Mouse (Mus musculus) bone marrow macrophage, adult 2 months (primary cell): ENCODE measurements around the gene Pde1c. TPM values are rescaled to one million over a fixed set of nuclear protein-coding genes. Genes with fewer than 3 reads are reported as not detected.
"Not testable (repeated sequence)": the region's sequence is repeated elsewhere in the genome, so short reads cannot be mapped to it uniquely, and the experiment has no call there.

ENCODE experiments used
- H3K27ac ChIP-seq: 2 replicates; pipeline ENCODE4 v1.5.1; 2012; ENCODE audit warnings: low read depth, low read length; ENCODE audit not compliant: insufficient read depth
- H3K4me1 ChIP-seq: 2 replicates; pipeline ENCODE4 v1.6.1; 2012; ENCODE audit warnings: low read length; ENCODE audit not compliant: control insufficient read depth, insufficient read depth
- H3K4me3 ChIP-seq: 2 replicates; pipeline ENCODE4 v1.5.1; 2012; ENCODE audit warnings: mild to moderate bottlenecking, low read length, moderate library complexity; ENCODE audit not compliant: insufficient read depth
- CTCF ChIP-seq: IDR thresholded peaks from 2 replicates; pipeline ENCODE4 v1.5.1; 2012; ENCODE audit warnings: low read depth, mild to moderate bottlenecking, low read length, moderate library complexity
- POLR2A ChIP-seq: IDR thresholded peaks from 2 replicates; pipeline ENCODE4 v1.6.1; 2012; ENCODE audit warnings: mild to moderate bottlenecking, low read depth, low read length, borderline replicate concordance
- polyA plus RNA-seq: library from polyadenylated mRNA; stranded (reverse); fragments of >200 nt; gene quantifications from 2 replicates; pipeline ENCODE4 v1.2.4, GENCODE M21; 2012; ENCODE audit not compliant: missing spikeins, insufficient read depth, insufficient read length

Pde1c gene
- polyA plus RNA-seq = 0.23 TPM in 1 of 2 replicates, not detected in the other

- no peak within 1 kb of the TSS for H3K27ac ChIP-seq
- peak within 1 kb of the TSS; percentile 60 for H3K4me3 ChIP-seq
- H3K4me1 ChIP-seq = no peaks in the 10 kb centered on the region
- TF ChIP-seq CTCF (no peak), POLR2A (no peak)
Measured at GRCm38 (mm10) chr6:56568470-56569372, at the start of gene Pde1c. Gene Pde1c (minus strand): TSS chr6:56569103.

- H3K27ac ChIP-seq = no peak overlapping the region
- TF ChIP-seq CTCF (no peak), POLR2A (no peak)
- H3K4me3 ChIP-seq = no peak overlapping the region
- peaks cover 2% of the 10 kb centered on the region; the same call in 1 of the 2 replicates for H3K4me1 ChIP-seq
Measured at GRCm38 (mm10) chr6:56616982-56617613, 48.2 kb upstream of the Pde1c start.

DNA sequence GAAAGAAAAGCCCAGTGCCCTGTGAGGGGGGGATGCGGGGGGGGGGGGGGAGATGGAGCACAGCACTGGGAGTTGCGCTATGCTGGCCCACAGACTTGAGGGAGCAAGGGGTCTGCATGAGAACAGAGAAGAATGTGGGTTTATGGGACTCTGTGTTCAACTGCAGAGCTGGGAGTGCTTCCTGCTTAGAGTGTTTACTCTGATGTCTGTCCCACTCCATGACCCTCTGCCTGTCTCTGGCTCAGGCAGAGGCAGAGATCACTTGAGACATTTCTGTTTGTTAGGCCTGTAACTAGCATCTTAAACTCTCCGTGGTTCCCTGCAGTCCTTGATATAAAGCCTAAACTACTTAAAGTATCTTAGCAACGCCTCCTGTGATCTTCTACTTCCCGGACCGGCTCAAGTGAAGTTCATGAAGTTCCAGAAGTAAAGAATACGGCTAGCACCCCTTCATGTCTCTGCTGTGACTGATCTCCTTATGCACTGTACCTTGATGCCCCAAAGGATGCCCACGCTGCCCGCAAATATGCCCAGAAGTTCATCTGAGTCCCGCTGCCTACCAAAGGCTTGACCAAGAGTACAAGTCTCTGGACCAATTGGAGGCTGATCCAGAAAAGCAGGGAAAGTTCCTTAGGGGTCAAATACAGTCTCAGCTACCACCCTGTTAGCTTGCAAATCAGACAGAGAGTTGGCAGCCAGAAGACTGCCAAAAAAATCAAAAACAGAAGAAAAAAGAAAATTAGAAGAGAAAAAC lies 47.5 kb upstream of the Pde1c start:
- TF ChIP-seq CTCF (no peak), POLR2A (no peak)
- H3K4me1 ChIP-seq = peaks cover 2% of the 10 kb centered on the region; the same call in 1 of the 2 replicates
- H3K27ac ChIP-seq = no peak overlapping the region
- no peak overlapping the region for H3K4me3 ChIP-seq

DNA sequence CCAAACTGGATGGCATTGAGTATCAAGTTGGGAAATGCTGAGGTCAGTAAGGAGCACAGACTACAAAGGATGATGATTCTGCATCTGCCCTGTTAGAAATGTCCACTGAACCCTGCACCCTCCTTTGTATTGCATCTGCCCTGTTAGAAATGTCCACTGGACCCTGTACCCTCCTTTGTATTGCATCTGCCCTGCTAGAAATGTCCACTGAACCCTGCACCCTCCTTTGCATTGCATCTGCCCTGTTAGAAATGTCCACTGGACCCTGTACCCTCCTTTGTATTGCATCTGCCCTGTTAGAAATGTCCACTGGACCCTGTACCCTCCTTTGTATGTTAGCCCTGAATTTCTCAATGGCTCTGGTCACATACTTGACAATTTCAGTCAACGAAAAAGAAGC lies 40.6 kb upstream of the Pde1c start:
- H3K27ac ChIP-seq, H3K4me3 ChIP-seq, H3K4me1 ChIP-seq: not testable (repeated sequence)

DNA sequence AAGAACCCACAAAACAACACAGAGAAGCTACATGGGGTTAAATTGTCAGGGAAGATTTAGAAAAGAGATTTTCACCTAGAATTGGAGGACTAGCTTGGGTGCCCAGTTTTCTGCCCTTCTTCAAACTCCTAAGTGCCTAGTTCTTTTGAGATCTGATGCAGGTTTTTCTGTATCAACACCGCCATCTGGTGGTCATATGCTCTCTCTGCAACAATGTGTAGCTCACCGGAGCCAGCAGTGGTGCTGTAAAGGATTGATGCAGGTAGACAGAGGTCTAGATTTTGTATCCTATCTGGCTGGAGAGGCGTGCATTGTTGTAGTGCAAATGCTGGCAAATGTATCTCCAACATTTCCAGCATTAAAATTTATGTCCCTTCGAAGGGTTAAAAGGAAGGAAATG lies 39.4 kb upstream of the Pde1c start:
- H3K27ac ChIP-seq = no peak overlapping the region
- no peaks in the 10 kb centered on the region for H3K4me1 ChIP-seq
- no peak overlapping the region for H3K4me3 ChIP-seq
- TF ChIP-seq POLR2A (no peak), CTCF (no peak; the same call in 1 of the 2 replicates)

DNA sequence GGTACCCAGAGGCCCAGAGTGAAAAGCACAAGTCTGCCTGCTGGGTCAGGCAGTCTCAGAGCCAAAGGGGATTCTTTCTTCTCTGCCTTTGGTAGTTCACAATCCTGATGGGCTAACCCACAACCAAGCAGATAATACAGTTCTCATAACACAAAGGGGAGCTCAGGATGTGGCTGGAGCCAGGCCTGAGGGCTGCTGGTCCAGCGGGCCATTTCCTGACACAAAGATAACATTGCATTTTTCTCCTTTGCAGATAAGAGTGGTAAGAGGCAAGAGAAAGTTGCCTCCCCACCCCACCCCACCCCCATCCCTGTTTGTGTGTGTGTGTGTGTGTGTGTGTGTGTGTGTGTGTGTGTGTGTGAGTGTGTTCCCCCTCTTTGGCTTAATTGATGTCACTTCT lies 10.7 kb upstream of the Pde1c start:
- H3K4me3 ChIP-seq = no peak overlapping the region
- no peaks in the 10 kb centered on the region for H3K4me1 ChIP-seq
- H3K27ac ChIP-seq = no peak overlapping the region
- no peak for TF ChIP-seq CTCF
- TF ChIP-seq POLR2A = no peak

DNA sequence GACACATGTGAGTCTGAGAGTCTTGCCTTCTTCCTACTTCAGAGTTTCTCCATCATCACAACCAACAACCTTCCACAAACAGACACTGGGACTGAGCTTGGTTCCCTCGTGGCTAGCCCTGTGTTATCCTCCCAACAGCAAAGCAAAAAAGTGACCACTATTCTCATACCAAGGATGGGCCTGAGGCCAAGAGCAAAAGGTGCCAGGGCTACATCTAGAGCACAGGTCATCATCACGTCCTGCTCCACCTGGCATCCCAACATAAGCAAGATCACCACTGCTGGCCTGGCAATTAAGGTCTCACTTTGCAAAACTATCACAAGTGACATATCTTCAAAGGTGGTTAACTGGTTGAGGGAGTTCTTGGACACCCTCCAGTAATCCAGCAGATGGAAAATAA lies 8.0 kb downstream of the Pde1c start:
- no peak for TF ChIP-seq POLR2A
- no peak for TF ChIP-seq CTCF
- no peak overlapping the region for H3K27ac ChIP-seq
- H3K4me1 ChIP-seq = no peaks in the 10 kb centered on the region
- no peak overlapping the region for H3K4me3 ChIP-seq

GRCm38 (mm10) chr6:56560474-56560888 lies 8.4 kb downstream of the Pde1c start:
- TF ChIP-seq POLR2A (no peak), CTCF (no peak)
- Histone ChIP-seq H3K27ac (no peak overlapping the region), H3K4me3 (no peak overlapping the region), H3K4me1 (no peaks in the 10 kb centered on the region)

GRCm38 (mm10) chr6:56558711-56559110 lies 10.2 kb downstream of the Pde1c start:
- TF ChIP-seq CTCF (no peak), POLR2A (no peak)
- H3K4me1 ChIP-seq = no peaks in the 10 kb centered on the region
- no peak overlapping the region for H3K4me3 ChIP-seq
- H3K27ac ChIP-seq = no peak overlapping the region
